In genomic region chr6:64799306-64800001, GRCm38 (mm10) we compare ENCODE assay signal across 8 mouse cellular contexts.
DNase-seq lines count a peak whose midpoint lies in the region; ATAC-seq and TF ChIP-seq lines count a peak whose summit lies in the region.

No protein-coding gene starts in this region.

- TF ChIP-seq CTCF in cerebellum, adult 2 months (IDR thresholded peaks at IDR 0.05; ENCODE audit: borderline replicate concordance, insufficient read depth, low read depth, low read length) = no peak
- TF ChIP-seq CTCF in olfactory bulb, adult 2 months (IDR thresholded peaks at IDR 0.05; ENCODE audit: insufficient read depth, low read depth, low read length) = no peak

- intact Hi-C loops in gastrocnemius, postnatal 14 days (cut with DNase I; ENCODE audit: low total_unique reads) = no loop called here

- H3K36me3 ChIP-seq in liver, embryonic 12.5 days = no peaks in the 10 kb centered on the region
- H3K36me3 ChIP-seq in intestine, embryonic 14.5 days (ENCODE audit: control insufficient read depth, insufficient read depth, low read length) = no peaks in the 10 kb centered on the region

- H3K4me1 ChIP-seq in cerebellum, adult 2 months (ENCODE audit: control insufficient read depth, insufficient read depth, low read length) = no peaks in the 10 kb centered on the region
- no peaks in the 10 kb centered on the region for H3K4me1 ChIP-seq in liver, embryonic 12.5 days
- no peaks in the 10 kb centered on the region for H3K4me1 ChIP-seq in intestine, embryonic 14.5 days (replicated peaks; ENCODE audit: control insufficient read depth, insufficient read depth, low read length)
- H3K4me1 ChIP-seq in olfactory bulb, adult 2 months (ENCODE audit: control insufficient read depth, insufficient read depth, low read length) = peaks cover 4% of the 10 kb centered on the region; the same call in 1 of the 2 replicates

- peak; percentile 3 to 7 for DNase-seq in cerebellum, adult 2 months
- no peak for DNase-seq in cerebellum, adult 11 months
- no peak for DNase-seq in liver
- peak; percentile 56 for DNase-seq in intestine, embryonic 14.5 days (ENCODE audit: low spot score)
- DNase-seq in gastrocnemius, postnatal 14 days = no peak
- DNase-seq in gastrocnemius, adult 8-10 months (ENCODE audit: low spot score in 2 of 2) = no peak

- no peak for ATAC-seq in liver, embryonic 12.5 days
- ATAC-seq in intestine, embryonic 14.5 days (replicated peaks; ENCODE audit: low FRiP score, low TSS enrichment, low read depth) = 0 out of 2 replicates have a peak, but pooled peaks have one; percentile 15

- no peak for TF ChIP-seq POLR2A in cerebellum, adult 2 months (IDR thresholded peaks at IDR 0.05; ENCODE audit: borderline replicate concordance, insufficient read depth, low read length)
- TF ChIP-seq POLR2A in olfactory bulb, adult 2 months (IDR thresholded peaks at IDR 0.05; ENCODE audit: insufficient read depth, low read depth, low read length) = no peak

- no peak overlapping the region for H3K9ac ChIP-seq in liver, embryonic 12.5 days
- no peak overlapping the region for H3K9ac ChIP-seq in intestine, embryonic 14.5 days (ENCODE audit: low read length)

- no peaks in the 10 kb centered on the region for H3K9me3 ChIP-seq in liver, embryonic 12.5 days (replicated peaks)
- no peaks in the 10 kb centered on the region for H3K9me3 ChIP-seq in intestine, embryonic 14.5 days (ENCODE audit: control insufficient read depth, low read length)

- 2% methylated on average over 22 of the region's 22 CpGs for WGBS in cerebellum, adult 2 months
- WGBS in liver, embryonic 12.5 days (ENCODE audit: insufficient replicate concordance) = 20% methylated on average over 22 of the region's 22 CpGs
- 12% methylated on average over 22 of the region's 22 CpGs for WGBS in intestine, embryonic 14.5 days
- WGBS in olfactory bulb, adult 2 months = 3% methylated on average over 22 of the region's 22 CpGs

- H3K27me3 ChIP-seq in cerebellum, adult 2 months (ENCODE audit: control insufficient read depth, insufficient read depth, low read length) = no peaks in the 10 kb centered on the region
- peaks cover 10% of the 10 kb centered on the region; the same call in 1 of the 2 replicates for H3K27me3 ChIP-seq in liver, embryonic 12.5 days (replicated peaks)
- H3K27me3 ChIP-seq in intestine, embryonic 14.5 days (replicated peaks; ENCODE audit: control insufficient read depth, insufficient read depth, low read length) = 0 out of 2 replicates have a peak, but pooled peaks cover 5% of the 10 kb centered on the region

- H3K4me3 ChIP-seq in cerebellum, adult 2 months (replicated peaks; ENCODE audit: insufficient read depth, low read depth, low read length) = peak overlapping the region; percentile 34
- H3K4me3 ChIP-seq in liver, embryonic 12.5 days = no peak overlapping the region
- H3K4me3 ChIP-seq in intestine, embryonic 14.5 days (ENCODE audit: low read depth, low read length) = peak overlapping the region; percentile 37
- H3K4me3 ChIP-seq in olfactory bulb, adult 2 months (ENCODE audit: insufficient read depth, low read depth, low read length) = peak overlapping the region; percentile 23

- peak overlapping the region; percentile 24 for H3K4me2 ChIP-seq in liver, embryonic 12.5 days
- peak overlapping the region; percentile 66 for H3K4me2 ChIP-seq in intestine, embryonic 14.5 days (ENCODE audit: low read length)

- no peak overlapping the region for H3K27ac ChIP-seq in cerebellum, adult 2 months (ENCODE audit: insufficient read depth, low read length)
- no peak overlapping the region for H3K27ac ChIP-seq in liver, embryonic 12.5 days
- H3K27ac ChIP-seq in intestine, embryonic 14.5 days (ENCODE audit: low read depth) = no peak overlapping the region
- no peak overlapping the region for H3K27ac ChIP-seq in olfactory bulb, adult 2 months (ENCODE audit: insufficient read depth, low read depth, low read length)

Comparison
In these comparisons a context has a peak if more than half of its experiments do, and no peak if none do; other contexts are left out.
1. DNase-seq: peak in cerebellum, adult 2 months (2 of 2) and intestine, embryonic 14.5 days (single experiment); none in cerebellum, adult 11 months (single experiment), liver (single experiment), gastrocnemius, postnatal 14 days (single experiment) and gastrocnemius, adult 8-10 months (0 of 2).